Mouse (Mus musculus) lung, adult 2 months (tissue): ENCODE data around the gene Kdm4b.

Experiments
- CTCF ChIP-seq: fragments of 200-500 bp; IDR thresholded peaks from 2 replicates; pipeline ENCODE4 v1.5.1; 2011; ENCODE audit warnings: mild to moderate bottlenecking, low read length, control low read depth; ENCODE audit not compliant: insufficient read depth
- POLR2A ChIP-seq: fragments of 200-500 bp; IDR thresholded peaks from 2 replicates; pipeline ENCODE4 v1.6.1; 2011; ENCODE audit warnings: low read depth, mild to moderate bottlenecking, control low read depth, low read length, borderline replicate concordance; ENCODE audit errors: extremely low read depth

DNA sequence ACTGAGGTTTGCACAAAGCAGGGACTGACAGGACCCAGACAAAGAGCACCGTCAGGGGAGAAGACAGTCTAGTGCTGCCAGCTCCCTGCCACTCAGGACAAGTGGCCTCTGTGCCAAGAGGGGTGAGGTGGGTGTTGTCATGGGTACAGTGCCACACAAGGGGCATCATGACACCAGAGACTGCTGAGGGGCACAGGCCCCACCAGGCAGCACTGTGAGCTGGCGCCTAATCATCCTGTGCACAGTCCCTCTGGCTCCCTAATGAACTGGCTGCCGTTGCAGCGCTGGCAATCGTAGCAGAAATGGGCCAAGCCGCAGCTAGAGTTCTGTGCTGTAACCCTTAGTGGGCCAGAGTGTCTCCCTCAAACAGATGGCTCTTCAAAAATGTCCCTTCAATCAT lies 54.4 kb downstream of the Kdm4b start:
- TF ChIP-seq CTCF, result no peak
- no peak for TF ChIP-seq POLR2A
